Mouse (Mus musculus) intestine, embryonic 16.5 days (tissue): ENCODE data around the gene Tgif1. TPM values are rescaled to one million over a fixed set of nuclear protein-coding genes. Genes with fewer than 3 reads are reported as not detected.

Source experiments
- ATAC-seq: fragments of 200-750 bp; cut with Nextera tagmentation; 2 replicates; pipeline ENCODE4 v1.8.0; 2017; ENCODE audit warnings: moderate TSS enrichment, moderate library complexity
- H3K27ac ChIP-seq: fragments of 300-500 bp; sonication (generic); 2 replicates; pipeline ENCODE4 v1.5.1; 2014; ENCODE audit warnings: mild to moderate bottlenecking, low read length
- H3K27me3 ChIP-seq: fragments of 300-500 bp; sonication (generic); replicated peaks from 2 replicates; pipeline ENCODE4 v1.6.1; 2014; ENCODE audit warnings: low read length, control low read depth, mixed read lengths; ENCODE audit not compliant: control insufficient read depth, insufficient read depth
- H3K36me3 ChIP-seq: fragments of 300-500 bp; sonication (generic); 2 replicates; pipeline ENCODE4 v1.6.1; 2014; ENCODE audit warnings: low read length, control low read depth; ENCODE audit not compliant: control insufficient read depth, insufficient read depth
- H3K4me1 ChIP-seq: fragments of 300-500 bp; sonication (generic); 2 replicates; pipeline ENCODE4 v1.6.1; 2014; ENCODE audit warnings: low read length, control low read depth, mixed read lengths; ENCODE audit not compliant: control insufficient read depth, insufficient read depth
- H3K4me2 ChIP-seq: fragments of 300-500 bp; sonication (generic); 2 replicates; pipeline ENCODE4 v1.6.1; 2014; ENCODE audit warnings: low read depth, low read length, control low read depth
- H3K4me3 ChIP-seq: fragments of 300-500 bp; sonication (generic); 2 replicates; pipeline ENCODE4 v1.5.1; 2014; ENCODE audit warnings: mild to moderate bottlenecking, low read length
- H3K9ac ChIP-seq: fragments of 300-500 bp; sonication (generic); 2 replicates; pipeline ENCODE4 v1.6.1; 2014; ENCODE audit warnings: low read depth, low read length
- H3K9me3 ChIP-seq: fragments of 300-500 bp; sonication (generic); 2 replicates; pipeline ENCODE4 v1.6.1; 2016; ENCODE audit warnings: low read length, control low read depth; ENCODE audit not compliant: control insufficient read depth
- WGBS: fragments of 180-500 bp; shearing (Covaris S2); extraction: QIAGEN DNeasy Blood & Tissue Kit; methylation state at CpG from one replicate; pipeline ENCODE4 v1.1.7; 2014; 5-methylcytosine and 5-hydroxymethylcytosine counted together
- polyA plus RNA-seq: library from polyadenylated mRNA; unstranded; fragments of >200 nt; fragmentation: Nextera tagmentation; extraction: Ambion mirVana; gene quantifications from 2 replicates; pipeline ENCODE4 v1.2.1, GENCODE M21; 2015

The Tgif1 gene
- polyA plus RNA-seq, 1 experiment from 2014 or later, result 43.5 TPM

- Histone ChIP-seq H3K4me3 (no peak overlapping the region), H3K27ac (no peak overlapping the region), H3K27me3 (no peaks in the 10 kb centered on the region; the same call in 1 of the 2 replicates), H3K4me2 (no peak overlapping the region), H3K4me1 (peaks cover 4% of the 10 kb centered on the region; the same call in 1 of the 2 replicates), H3K9me3 (no peaks in the 10 kb centered on the region), H3K9ac (no peak overlapping the region), H3K36me3 (no peaks in the 10 kb centered on the region)
- ATAC-seq, result no peak
- 85% methylated on average over 4 of the region's 4 CpGs for WGBS
Observed at GRCm38 (mm10) chr17:70870581-70870980, 17.2 kb upstream of the Tgif1 start.

- Histone ChIP-seq H3K4me3 (no peak overlapping the region), H3K27ac (no peak overlapping the region), H3K9ac (no peak overlapping the region), H3K9me3 (no peaks in the 10 kb centered on the region), H3K36me3 (no peaks in the 10 kb centered on the region), H3K4me2 (no peak overlapping the region), H3K27me3 (no peaks in the 10 kb centered on the region; the same call in 1 of the 2 replicates), H3K4me1 (peaks cover 7% of the 10 kb centered on the region; the same call in 1 of the 2 replicates)
- ATAC-seq, result no peak
- 78% methylated on average over 5 of the region's 5 CpGs for WGBS
Observed at GRCm38 (mm10) chr17:70868577-70869229, 15.4 kb upstream of the Tgif1 start.

GRCm38 (mm10) chr17:70866538-70867114 is 13.3 kb upstream of the Tgif1 start:
- no peaks in the 10 kb centered on the region for H3K9me3 ChIP-seq
- H3K9ac ChIP-seq, result no peak overlapping the region
- no peaks in the 10 kb centered on the region; the same call in 1 of the 2 replicates for H3K27me3 ChIP-seq
- no peak overlapping the region for H3K4me2 ChIP-seq
- peaks cover 5% of the 10 kb centered on the region; the same call in 1 of the 2 replicates for H3K4me1 ChIP-seq
- ATAC-seq, result no peak
- H3K4me3 ChIP-seq, result no peak overlapping the region
- no peak overlapping the region for H3K27ac ChIP-seq
- no peaks in the 10 kb centered on the region for H3K36me3 ChIP-seq
- WGBS, result 84% methylated on average over 6 of the region's 6 CpGs

GRCm38 (mm10) chr17:70866029-70866428 is 12.7 kb upstream of the Tgif1 start:
- 92% methylated on average over 5 of the region's 5 CpGs for WGBS

GRCm38 (mm10) chr17:70865060-70865604 is 11.8 kb upstream of the Tgif1 start:
- Histone ChIP-seq H3K9ac (no peak overlapping the region), H3K36me3 (no peaks in the 10 kb centered on the region), H3K9me3 (no peaks in the 10 kb centered on the region), H3K27ac (no peak overlapping the region), H3K4me2 (no peak overlapping the region), H3K4me3 (no peak overlapping the region), H3K27me3 (no peaks in the 10 kb centered on the region; the same call in 1 of the 2 replicates), H3K4me1 (peaks cover 5% of the 10 kb centered on the region; the same call in 1 of the 2 replicates)
- peak; percentile 69 for ATAC-seq
- 57% methylated on average over 10 of the region's 10 CpGs for WGBS

More at GRCm38 (mm10) chr17:70866029-70866428, 12.7 kb upstream of the Tgif1 start:
- no peak for ATAC-seq
- H3K9me3 ChIP-seq, result no peaks in the 10 kb centered on the region
- no peaks in the 10 kb centered on the region for H3K36me3 ChIP-seq
- H3K9ac ChIP-seq, result no peak overlapping the region
- no peaks in the 10 kb centered on the region; the same call in 1 of the 2 replicates for H3K27me3 ChIP-seq
- H3K27ac ChIP-seq, result no peak overlapping the region
- no peak overlapping the region for H3K4me3 ChIP-seq
- H3K4me1 ChIP-seq, result peaks cover 5% of the 10 kb centered on the region; the same call in 1 of the 2 replicates
- no peak overlapping the region for H3K4me2 ChIP-seq

- no peaks in the 10 kb centered on the region for H3K9me3 ChIP-seq
- H3K27me3 ChIP-seq, result no peaks in the 10 kb centered on the region; the same call in 1 of the 2 replicates
- H3K9ac ChIP-seq, result no peak overlapping the region
- H3K36me3 ChIP-seq, result no peaks in the 10 kb centered on the region
- 68% methylated on average over 3 of the region's 3 CpGs for WGBS
- H3K4me1 ChIP-seq, result peaks cover 5% of the 10 kb centered on the region; the same call in 1 of the 2 replicates
- H3K4me2 ChIP-seq, result no peak overlapping the region
- H3K4me3 ChIP-seq, result no peak overlapping the region
- ATAC-seq, result 0 out of 2 replicates have a peak, but pooled peaks have one; percentile 12
- H3K27ac ChIP-seq, result no peak overlapping the region
Observed at GRCm38 (mm10) chr17:70864645-70865044, 11.3 kb upstream of the Tgif1 start.

GRCm38 (mm10) chr17:70864117-70864516 is 10.8 kb upstream of the Tgif1 start:
- Histone ChIP-seq H3K4me2 (no peak overlapping the region), H3K9ac (no peak overlapping the region), H3K4me1 (peaks cover 5% of the 10 kb centered on the region; the same call in 1 of the 2 replicates), H3K27ac (no peak overlapping the region), H3K36me3 (no peaks in the 10 kb centered on the region), H3K9me3 (no peaks in the 10 kb centered on the region), H3K4me3 (no peak overlapping the region), H3K27me3 (no peaks in the 10 kb centered on the region; the same call in 1 of the 2 replicates)
- WGBS, result 96% methylated on average over 8 of the region's 8 CpGs
- no peak for ATAC-seq

- Histone ChIP-seq H3K27me3 (no peaks in the 10 kb centered on the region), H3K9ac (no peak overlapping the region), H3K4me1 (peaks cover 6% of the 10 kb centered on the region; the same call in 1 of the 2 replicates), H3K4me3 (no peak overlapping the region), H3K36me3 (no peaks in the 10 kb centered on the region), H3K4me2 (no peak overlapping the region), H3K9me3 (no peaks in the 10 kb centered on the region), H3K27ac (no peak overlapping the region)
- ATAC-seq, result no peak
- 82% methylated on average over 4 of the region's 4 CpGs for WGBS
Observed at GRCm38 (mm10) chr17:70858814-70859213, 5.5 kb upstream of the Tgif1 start.

- Histone ChIP-seq H3K27me3 (no peaks in the 10 kb centered on the region), H3K4me3 (peak overlapping the region; percentile 3; the same call in 1 of the 2 replicates), H3K9me3 (no peaks in the 10 kb centered on the region), H3K4me2 (peak overlapping the region; percentile 1; the same call in 1 of the 2 replicates), H3K4me1 (peaks cover 7% of the 10 kb centered on the region; the same call in 1 of the 2 replicates), H3K27ac (peak overlapping the region; percentile 47), H3K36me3 (no peaks in the 10 kb centered on the region), H3K9ac (no peak overlapping the region)
- WGBS, result 39% methylated on average over 12 of the region's 12 CpGs
- ATAC-seq, result peak; percentile 36
Observed at GRCm38 (mm10) chr17:70856871-70857415, 3.6 kb upstream of the Tgif1 start.
